Mouse (Mus musculus): ENCODE measurements around the gene Slc37a4.

The Slc37a4 gene

GRCm38 (mm10) chr9:44384596-44384995 lies 12.1 kb upstream of the Slc37a4 start:
- TF ChIP-seq GATA4 (IDR thresholded peaks at IDR 0.05; ENCODE audit: insufficient replicate concordance, low read length): no peak

GRCm38 (mm10) chr9:44387221-44387620 lies 9.4 kb upstream of the Slc37a4 start:
- TF ChIP-seq GATA4 (IDR thresholded peaks at IDR 0.05; ENCODE audit: insufficient replicate concordance, low read length): no peak

DNA sequence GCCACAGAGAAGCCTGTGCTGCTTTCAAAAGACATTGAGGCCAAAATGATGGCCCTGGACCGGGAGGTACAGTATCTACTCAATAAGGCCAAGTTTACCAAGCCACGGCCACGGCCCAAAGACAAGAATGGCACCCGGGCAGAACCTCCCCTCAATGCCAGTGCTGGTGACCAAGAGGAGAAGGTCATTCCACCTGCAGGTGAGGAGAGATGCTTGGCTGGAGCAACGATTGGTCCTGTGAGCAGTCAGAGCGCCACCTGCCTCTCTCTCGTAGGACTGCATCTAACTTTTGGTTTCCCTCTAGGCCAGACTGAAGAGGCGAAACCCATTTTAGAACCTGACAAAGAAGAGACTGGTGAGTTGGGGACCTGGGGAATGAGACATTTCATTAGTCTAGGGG lies 7.4 kb upstream of the Slc37a4 start:
- no peak for TF ChIP-seq GATA4 (IDR thresholded peaks at IDR 0.05; ENCODE audit: insufficient replicate concordance, low read length)

GRCm38 (mm10) chr9:44391466-44391865 lies 5.2 kb upstream of the Slc37a4 start:
- no peak for TF ChIP-seq GATA4 (IDR thresholded peaks at IDR 0.05; ENCODE audit: insufficient replicate concordance, low read length)

- TF ChIP-seq GATA4 (IDR thresholded peaks at IDR 0.05; ENCODE audit: insufficient replicate concordance, low read length): no peak
Observed at GRCm38 (mm10) chr9:44398087-44398486, 1.4 kb downstream of the Slc37a4 start.

DNA sequence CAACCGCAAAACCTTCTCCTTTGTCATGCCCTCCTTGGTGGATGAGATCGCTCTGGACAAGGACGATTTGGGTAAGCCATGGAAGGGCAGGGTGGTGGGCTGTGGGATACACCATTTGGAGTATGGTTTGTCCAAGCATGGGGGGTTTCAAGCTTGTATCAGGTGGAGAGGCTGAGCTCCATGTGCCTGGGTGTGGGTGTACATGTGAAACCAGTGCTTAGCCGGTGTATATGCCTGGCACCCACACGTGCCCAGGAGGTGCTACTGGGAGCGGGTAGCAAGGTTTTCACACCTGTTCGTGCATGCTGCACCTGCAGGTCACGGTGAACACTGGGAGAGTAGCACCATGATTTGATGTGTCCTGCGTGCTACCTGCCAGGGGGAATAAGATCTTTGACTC lies 1.9 kb downstream of the Slc37a4 start:
- TF ChIP-seq GATA4 (IDR thresholded peaks at IDR 0.05; ENCODE audit: insufficient replicate concordance, low read length): no peak

DNA sequence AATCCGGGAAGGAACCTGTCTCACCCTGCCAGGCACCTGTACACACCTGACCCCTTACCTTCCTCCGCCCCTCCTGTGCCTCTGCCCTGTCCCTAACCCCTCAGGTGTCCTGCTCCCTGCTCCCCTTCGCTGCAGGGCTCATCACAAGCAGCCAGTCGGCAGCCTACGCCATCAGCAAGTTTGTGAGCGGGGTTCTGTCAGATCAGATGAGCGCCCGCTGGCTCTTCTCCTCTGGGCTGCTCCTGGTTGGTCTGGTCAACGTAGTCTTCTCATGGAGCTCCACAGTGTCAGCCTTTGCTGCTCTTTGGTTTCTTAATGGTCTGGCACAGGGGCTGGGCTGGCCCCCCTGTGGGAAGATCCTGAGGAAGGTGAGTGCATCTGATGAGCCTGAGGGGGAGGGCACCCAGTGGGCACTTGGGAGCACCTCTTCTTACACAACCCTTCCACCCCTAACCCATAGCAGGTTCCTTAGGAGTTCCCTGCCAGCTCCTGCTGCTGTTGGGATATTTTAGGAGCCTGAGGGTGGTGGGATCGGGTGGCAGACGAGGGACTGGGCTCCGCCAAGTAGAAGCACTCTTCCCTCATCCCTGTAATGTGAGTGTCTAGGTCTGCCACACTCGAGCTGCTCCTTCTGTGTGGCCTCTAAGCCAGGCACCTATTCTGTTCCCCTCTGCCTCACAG lies 2.6 kb downstream of the Slc37a4 start:
- TF ChIP-seq GATA4 (IDR thresholded peaks at IDR 0.05; ENCODE audit: insufficient replicate concordance, low read length): no peak

DNA sequence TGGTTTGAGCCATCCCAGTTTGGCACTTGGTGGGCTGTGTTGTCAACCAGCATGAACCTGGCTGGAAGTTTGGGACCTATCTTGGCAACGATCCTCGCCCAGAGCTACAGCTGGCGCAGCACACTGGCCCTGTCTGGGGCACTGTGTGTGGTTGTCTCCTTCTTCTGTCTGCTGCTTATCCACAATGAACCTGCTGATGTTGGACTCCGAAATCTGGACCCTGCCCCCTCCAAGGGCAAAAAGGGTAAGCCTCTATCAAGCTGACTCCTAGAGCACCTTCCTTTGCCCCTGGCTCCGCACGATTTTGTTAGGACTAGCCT lies 3.1 kb downstream of the Slc37a4 start:
- TF ChIP-seq GATA4 (IDR thresholded peaks at IDR 0.05; ENCODE audit: insufficient replicate concordance, low read length): no peak

DNA sequence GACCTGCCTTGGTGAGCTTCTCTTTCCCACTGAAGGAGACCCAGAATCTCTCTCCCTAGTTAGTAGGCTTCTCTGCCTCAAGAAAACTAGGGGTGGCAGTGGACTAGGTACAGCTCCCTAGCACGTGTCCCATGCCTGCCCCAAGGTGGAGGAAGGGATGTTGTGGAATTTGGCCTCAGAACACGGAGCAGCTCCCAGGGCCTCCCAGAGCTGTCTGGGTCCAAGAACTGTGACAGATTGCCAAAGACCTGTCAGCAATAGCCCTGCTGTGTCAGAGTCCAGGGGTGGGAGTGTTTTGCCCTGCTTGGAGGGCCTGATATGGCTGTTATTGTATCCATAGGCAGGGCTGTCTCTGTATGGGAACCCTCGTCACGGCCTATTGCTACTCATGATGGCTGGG lies 4.4 kb downstream of the Slc37a4 start:
- no peak for TF ChIP-seq GATA4 (IDR thresholded peaks at IDR 0.05; ENCODE audit: insufficient replicate concordance, low read length)

DNA sequence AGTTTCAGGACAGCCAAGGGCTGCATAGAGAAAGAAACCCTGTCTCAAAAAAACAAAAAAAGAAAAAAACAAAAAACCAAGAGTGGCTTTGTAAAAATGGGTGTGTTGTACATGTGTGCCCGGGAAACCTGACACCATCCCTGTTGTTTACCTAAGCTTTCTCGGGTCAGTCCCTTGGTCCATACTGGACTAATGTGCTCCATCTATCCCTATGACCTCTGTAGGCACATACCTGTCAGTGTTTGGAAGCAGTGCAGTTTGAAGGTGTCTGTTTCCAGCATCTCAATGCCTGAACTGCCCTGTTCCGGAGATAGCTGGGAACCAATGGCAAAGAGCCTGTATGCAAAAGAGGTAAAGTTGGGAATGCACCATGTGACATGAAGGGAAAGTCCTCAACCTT lies 8.4 kb downstream of the Slc37a4 start:
- no peak for TF ChIP-seq GATA4 (IDR thresholded peaks at IDR 0.05; ENCODE audit: insufficient replicate concordance, low read length)

DNA sequence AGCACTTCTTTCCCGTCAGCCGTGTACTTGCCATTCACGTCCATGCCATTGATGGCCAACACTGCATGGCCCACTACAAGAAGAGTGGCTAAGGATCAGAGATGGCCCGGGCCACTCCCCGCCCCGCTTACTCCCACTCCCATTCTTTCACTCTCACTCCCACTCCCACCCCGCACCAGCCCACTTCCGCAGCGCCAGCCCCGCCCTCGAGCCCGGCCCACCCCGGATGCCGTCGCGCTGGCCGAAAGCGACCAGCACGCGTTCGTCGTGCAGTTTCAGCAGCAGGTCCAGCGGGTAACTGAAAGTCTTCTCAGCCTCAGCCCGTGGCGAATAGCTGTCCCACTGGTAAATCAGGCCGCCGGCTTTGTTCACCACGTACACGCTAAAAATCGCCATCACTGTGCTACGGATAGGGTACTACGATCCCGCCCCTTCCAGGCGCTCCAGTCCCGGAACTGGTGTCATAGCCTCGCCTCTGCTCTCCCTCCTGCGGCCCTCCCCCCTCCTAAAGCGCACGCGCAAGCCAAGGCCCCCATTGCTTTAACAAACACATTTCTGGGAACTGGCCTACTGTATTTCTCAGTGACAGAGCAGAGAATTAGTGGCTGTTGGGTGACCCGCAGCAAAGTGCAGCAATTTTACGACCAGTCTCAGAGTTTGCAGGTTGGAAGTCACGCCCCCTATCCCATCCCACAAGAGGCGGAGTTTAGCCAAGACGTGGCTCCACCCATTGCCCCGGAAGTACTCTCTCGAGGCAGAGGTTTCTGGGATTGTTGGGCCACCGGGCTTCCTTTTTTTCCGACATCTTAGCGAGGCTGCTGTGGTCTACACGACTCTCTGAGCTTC lies 10.5 kb downstream of the Slc37a4 start, which contains the start of the genes Rps25 and Trappc4:
Gene Rps25 (plus strand): TSS at position 234 of the 846 bp plus-strand sequence.
Gene Trappc4 (minus strand): TSS at position 695 of the 846 bp plus-strand sequence.
- TF ChIP-seq GATA4 (IDR thresholded peaks at IDR 0.05; ENCODE audit: insufficient replicate concordance, low read length): no peak

DNA sequence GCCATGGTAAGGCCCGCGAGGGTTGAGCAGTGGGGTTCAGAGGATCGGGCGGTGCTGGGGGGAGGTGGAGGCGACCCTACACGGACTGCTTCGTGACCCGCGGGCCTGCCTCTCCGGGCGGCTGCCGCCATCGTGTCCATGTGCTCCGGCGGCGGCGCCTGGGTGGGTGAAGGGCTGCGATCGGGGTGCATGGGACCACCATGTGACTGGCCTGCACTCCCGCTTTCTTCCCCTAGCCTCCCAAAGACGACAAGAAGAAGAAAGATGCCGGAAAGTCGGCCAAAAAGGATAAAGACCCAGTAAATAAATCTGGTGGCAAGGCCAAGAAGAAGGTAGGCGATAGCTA lies 11.1 kb downstream of the Slc37a4 start:
- TF ChIP-seq GATA4 (IDR thresholded peaks at IDR 0.05; ENCODE audit: insufficient replicate concordance, low read length): no peak

- TF ChIP-seq GATA4 (IDR thresholded peaks at IDR 0.05; ENCODE audit: insufficient replicate concordance, low read length): no peak
Observed at GRCm38 (mm10) chr9:44410647-44411336, 14.1 kb downstream of the Slc37a4 start.

GRCm38 (mm10) chr9:44411601-44412130 lies 15.0 kb downstream of the Slc37a4 start:
- TF ChIP-seq GATA4 (IDR thresholded peaks at IDR 0.05; ENCODE audit: insufficient replicate concordance, low read length): no peak

DNA sequence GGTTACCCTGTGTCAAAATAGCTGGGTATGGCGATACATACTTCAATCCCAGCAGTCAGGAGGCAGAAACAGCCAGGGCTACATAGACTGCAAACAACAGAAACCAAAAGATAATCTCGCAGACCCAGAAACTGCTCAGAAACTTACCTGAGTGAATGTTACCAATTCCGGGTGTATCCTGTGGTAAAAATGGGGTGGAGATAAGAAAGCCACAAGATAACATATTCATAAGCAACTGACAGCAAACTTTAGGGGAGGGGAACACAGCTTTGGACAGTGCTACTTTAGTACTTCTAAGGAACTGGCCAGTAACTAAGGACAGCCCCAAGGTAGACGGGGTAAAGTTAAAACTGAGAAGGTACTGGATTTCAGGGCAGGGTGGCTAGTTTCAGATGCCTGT lies 15.7 kb downstream of the Slc37a4 start:
- TF ChIP-seq GATA4 (IDR thresholded peaks at IDR 0.05; ENCODE audit: insufficient replicate concordance, low read length): no peak

DNA sequence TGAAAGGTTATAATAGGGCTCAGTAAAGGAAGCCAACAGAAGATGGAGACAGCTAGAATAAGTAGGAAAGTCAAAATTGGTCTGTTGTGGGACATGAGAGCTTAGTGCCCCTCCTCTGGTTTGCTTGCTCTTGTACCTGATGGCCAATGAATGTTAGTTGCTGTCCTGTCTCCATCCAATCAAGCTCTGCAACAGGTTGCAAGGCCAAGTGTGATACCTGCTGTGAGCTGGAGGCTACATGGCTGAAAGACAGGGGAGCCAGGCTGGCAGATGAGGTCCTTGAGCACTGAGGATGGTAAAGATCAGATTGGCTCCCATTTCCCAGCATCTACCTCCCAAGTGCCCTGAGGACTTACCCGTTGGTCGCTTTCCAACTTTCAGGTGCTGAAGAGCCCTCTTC lies 16.1 kb downstream of the Slc37a4 start:
- no peak for TF ChIP-seq GATA4 (IDR thresholded peaks at IDR 0.05; ENCODE audit: insufficient replicate concordance, low read length)
